Mouse (Mus musculus): ENCODE measurements around the gene Olfr1209.

The Olfr1209 gene

DNA sequence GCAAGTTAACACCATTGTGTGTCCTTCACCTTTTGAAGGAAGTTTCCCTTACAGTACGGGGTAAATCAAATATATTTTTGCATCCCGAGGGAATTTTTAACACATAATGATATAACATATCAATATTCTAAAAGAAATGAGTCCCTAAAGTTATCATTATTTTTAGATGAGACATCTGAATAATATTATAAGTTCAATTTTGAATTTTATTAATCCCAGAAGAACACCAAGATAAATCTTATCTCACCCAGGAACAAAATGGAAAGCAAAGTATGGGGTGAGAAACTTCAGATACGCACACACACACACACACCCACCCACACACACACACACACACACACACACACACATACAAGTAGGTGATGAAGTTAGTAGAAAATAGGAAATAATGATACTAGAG, at the start of gene Olfr1209:
TSS of gene Olfr1209 (minus strand) at position 101 of the 400 bp plus-strand sequence.
- no peak for DNase-seq (ENCODE audit: low read depth, low spot score)

DNA sequence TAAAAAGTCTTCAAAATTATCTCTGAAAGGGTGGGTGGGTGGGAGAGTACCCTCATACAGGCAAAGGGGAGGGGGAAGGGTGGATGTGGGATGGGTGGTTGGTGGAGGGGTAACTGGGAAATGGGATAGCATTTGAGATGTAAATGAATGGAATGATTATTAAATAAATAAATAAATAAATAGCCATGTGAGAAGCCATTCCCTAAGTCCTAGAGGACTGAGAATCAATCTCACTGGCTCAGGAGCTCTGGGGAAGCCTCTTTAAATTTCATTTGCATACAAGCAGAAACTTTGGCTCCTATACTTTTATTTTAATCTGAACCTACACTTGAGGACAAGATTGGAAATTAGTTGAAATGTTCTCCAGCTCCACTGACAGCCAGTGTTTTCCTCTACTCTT, 38.7 kb upstream of the Olfr1209 start, which contains the start of gene Olfr1212:
TSS of gene Olfr1212 (plus strand) at position 301 of the 400 bp plus-strand sequence.
- DNase-seq (ENCODE audit: low read depth, low spot score), result no peak

DNA sequence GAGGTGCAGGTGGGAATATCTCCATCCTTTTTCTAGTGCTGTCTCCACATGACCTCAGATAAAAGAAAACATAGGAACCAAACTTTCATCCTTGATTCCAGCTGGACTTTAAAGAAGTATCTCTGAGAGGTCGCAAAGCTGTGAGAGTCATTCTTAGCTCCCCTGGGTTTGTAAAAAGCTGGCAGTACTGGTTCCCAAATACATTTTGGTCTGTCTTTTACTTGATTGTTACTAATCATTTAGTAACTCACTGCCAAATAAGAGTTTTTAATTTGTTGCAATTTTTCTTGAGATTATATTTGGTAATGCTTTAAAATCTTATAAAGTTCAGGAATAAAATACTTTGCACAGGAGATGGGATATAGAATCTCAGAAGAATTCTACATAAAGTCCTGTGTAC, 23.1 kb upstream of the Olfr1209 start, which contains the start of gene Olfr1211:
TSS of gene Olfr1211 (minus strand) at position 101 of the 400 bp plus-strand sequence.
- no peak for DNase-seq (ENCODE audit: low read depth, low spot score)

DNA sequence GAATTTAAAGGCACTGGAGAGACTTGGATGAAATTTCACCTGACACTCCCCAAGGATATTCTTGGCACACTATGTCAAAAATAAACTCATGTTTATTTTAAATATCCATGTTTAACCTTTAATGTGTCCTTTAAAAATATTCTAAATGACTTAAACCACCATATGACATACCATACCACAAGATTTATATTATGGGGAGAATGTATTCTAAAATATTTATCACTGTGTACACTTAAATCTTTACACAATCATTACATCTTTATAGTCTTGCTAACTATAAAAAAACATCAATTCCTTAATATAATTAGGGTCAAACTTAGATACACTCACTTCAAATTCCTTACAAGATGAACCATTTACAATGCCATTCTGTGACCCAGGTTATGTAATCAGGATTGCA, 12.7 kb downstream of the Olfr1209 start, which contains the start of gene Olfr1208:
TSS of gene Olfr1208 (minus strand) at position 101 of the 400 bp plus-strand sequence.
- DNase-seq (ENCODE audit: low read depth, low spot score), result no peak

DNA sequence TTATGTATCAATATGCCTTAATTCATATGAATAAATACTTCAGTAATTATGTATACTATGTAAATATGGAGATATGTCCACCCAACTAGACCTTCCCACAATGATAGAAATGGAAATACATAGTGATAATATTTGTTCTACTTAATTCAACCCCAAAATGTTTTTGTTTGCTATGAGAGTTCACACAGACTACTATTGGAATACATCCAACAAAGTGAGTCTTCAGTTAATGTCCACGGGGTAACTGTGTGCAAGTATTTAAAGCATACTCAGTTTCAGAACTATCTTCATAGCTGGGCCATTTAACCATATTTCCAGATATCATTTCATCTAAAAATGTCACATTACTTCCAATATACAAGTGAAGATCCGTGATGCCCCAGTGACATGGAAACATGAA, 52.0 kb downstream of the Olfr1209 start, which contains the start of gene Olfr1206:
TSS of gene Olfr1206 (plus strand) at position 301 of the 400 bp plus-strand sequence.
- no peak for DNase-seq (ENCODE audit: low read depth, low spot score)
